Mouse (Mus musculus): ENCODE results near the gene Plekho2. TPM values are rescaled to one million over a fixed set of nuclear protein-coding genes. Genes with fewer than 3 reads are reported as not detected.

Plekho2 gene
- polyA plus RNA-seq, 1 experiment, result 15.3 TPM

DNA sequence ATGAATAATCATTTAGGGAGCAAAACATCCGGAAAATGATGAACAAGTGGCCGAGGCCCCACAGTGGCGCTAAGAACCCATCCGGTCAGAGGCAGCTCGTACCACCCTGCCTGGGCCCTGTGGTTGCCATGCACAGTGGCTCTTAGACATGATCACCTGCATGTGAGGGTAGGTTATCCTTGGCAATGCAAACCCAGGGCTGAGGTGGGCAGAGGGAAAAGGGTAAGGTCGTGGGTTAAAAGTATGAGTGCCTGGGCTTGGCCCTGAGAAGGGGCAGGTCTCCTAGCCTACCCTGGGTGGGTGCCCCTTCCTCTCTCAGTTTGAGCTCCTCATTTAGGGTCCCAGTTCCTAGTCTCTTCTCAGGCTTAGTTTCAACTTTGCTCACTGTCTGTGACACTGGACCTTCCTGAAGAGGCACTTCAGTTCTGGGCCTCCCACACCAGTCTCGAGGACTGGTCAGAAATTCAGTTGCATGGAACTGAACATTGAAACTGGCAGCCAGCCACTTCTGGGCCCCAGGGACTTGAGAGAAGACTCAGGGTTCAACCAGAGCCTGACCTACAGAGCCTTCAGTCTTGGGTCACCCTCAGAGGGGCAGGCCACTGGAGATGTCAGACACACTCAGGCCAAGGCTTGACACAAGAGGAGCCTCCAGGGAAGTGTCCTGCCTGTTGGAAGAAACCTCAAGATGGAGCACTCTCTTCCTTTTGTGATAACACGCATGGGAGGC, 41.8 kb downstream of the Plekho2 start:
- TF ChIP-seq CTCF (IDR thresholded peaks at IDR 0.05; ENCODE audit: extremely low read depth, insufficient read depth, low read length) (no peak), POLR2A (IDR thresholded peaks at IDR 0.05; ENCODE audit: extremely low read depth, insufficient read depth, low read length) (no peak)

DNA sequence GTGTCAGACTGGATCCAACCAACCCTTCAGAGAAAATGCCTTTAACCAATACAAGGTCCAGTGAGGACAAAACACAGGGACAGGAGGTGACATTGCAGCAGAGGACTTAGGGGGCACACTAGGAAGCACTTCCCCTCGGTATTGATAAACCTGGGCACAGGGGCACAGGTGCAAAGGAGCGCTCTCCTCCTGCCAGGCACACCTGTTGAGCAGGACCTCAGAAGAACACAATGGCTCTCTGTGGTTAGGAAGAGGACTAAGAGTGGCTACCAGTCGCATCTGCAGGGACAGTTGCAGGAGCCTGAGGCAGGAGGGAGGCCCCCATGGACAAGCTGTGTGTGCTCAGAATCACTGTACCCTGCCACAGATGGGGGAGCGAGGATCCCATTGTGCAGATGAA, 43.3 kb downstream of the Plekho2 start:
- H3K4me3 ChIP-seq (ENCODE audit: insufficient read depth, low read length), result no peak overlapping the region
- no peaks in the 10 kb centered on the region for H3K4me1 ChIP-seq (ENCODE audit: control insufficient read depth, insufficient read depth, low read length)
- H3K27ac ChIP-seq (ENCODE audit: insufficient read depth, low read length), result no peak overlapping the region
- no peak for TF ChIP-seq CTCF (IDR thresholded peaks at IDR 0.05; ENCODE audit: extremely low read depth, insufficient read depth, low read length)
- no peak for TF ChIP-seq POLR2A (IDR thresholded peaks at IDR 0.05; ENCODE audit: extremely low read depth, insufficient read depth, low read length)

More for the DNA sequence above, 41.8 kb downstream of the Plekho2 start:
- H3K27ac ChIP-seq (ENCODE audit: insufficient read depth, low read length), result no peak overlapping the region
- H3K4me1 ChIP-seq (ENCODE audit: control insufficient read depth, insufficient read depth, low read length), result 0 out of 2 replicates have a peak, but pooled peaks cover 2% of the 10 kb centered on the region
- no peak overlapping the region for H3K4me3 ChIP-seq (ENCODE audit: insufficient read depth, low read length)

DNA sequence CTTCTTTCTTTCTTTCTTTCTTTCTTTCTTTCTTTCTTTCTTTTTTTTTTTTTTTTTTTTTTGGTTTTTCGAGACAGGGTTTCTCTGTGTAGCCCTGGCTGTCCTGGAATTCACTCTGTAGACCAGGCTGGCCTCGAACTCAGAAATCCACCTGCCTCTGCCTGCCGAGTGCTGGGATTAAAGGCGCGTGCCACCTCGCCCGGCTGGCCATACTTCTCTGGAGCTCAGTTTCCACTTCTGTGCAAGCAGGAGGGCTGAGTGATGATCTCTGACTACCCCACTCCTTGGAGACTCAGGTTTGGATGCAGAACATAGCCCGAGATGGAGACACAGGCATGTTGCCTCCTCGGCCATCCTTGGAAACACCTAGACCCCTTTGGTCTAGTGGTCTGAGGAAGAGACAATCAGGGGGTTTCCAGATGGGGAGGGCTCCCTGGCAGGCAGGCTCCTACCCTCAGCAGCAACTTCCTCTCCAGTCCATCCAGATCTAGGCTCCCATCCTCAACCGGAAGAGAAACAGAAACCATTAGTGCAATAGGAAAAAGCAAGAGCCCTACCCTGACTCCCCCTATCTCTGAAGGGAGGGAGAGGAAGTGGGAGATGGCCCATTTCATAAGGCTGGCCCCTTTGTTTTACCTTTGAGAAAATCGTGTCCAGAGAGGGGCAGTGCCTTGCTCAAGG, 43.9 kb downstream of the Plekho2 start:
- TF ChIP-seq CTCF (IDR thresholded peaks at IDR 0.05; ENCODE audit: extremely low read depth, insufficient read depth, low read length) (no peak), POLR2A (IDR thresholded peaks at IDR 0.05; ENCODE audit: extremely low read depth, insufficient read depth, low read length) (no peak)
- no peaks in the 10 kb centered on the region for H3K4me1 ChIP-seq (ENCODE audit: control insufficient read depth, insufficient read depth, low read length)
- no peak overlapping the region for H3K27ac ChIP-seq (ENCODE audit: insufficient read depth, low read length)
- H3K4me3 ChIP-seq (ENCODE audit: insufficient read depth, low read length), result no peak overlapping the region

DNA sequence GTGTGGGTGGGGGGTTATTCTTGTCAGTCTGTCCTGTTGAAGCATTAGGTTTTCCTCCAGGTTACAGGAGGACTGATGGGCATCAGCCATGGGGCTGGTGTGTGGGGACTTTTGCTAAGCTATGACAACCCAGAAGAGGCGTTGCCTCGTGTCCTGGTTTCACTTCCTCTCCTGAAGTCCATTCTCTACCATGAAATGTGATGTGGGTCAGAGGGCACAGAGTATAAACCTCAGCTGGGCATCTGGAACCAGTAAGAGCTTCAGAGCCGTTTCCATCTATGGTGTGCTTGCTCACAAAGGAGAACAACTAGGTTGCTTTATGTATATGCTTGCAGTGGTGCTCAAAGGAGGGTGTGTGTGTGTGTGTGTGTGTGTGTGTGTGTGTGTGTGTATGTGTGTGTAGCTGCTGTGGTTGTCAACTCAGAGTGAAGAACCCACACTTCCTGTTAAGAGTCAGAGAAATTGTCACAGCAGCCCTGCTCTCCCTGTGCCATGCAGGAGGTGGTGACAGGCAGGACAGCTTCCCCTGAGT, 44.6 kb downstream of the Plekho2 start:
- no peaks in the 10 kb centered on the region for H3K4me1 ChIP-seq (ENCODE audit: control insufficient read depth, insufficient read depth, low read length)
- TF ChIP-seq CTCF (IDR thresholded peaks at IDR 0.05; ENCODE audit: extremely low read depth, insufficient read depth, low read length) (no peak), POLR2A (IDR thresholded peaks at IDR 0.05; ENCODE audit: extremely low read depth, insufficient read depth, low read length) (no peak)
- H3K27ac ChIP-seq (ENCODE audit: insufficient read depth, low read length), result no peak overlapping the region
- H3K4me3 ChIP-seq (ENCODE audit: insufficient read depth, low read length), result no peak overlapping the region

DNA sequence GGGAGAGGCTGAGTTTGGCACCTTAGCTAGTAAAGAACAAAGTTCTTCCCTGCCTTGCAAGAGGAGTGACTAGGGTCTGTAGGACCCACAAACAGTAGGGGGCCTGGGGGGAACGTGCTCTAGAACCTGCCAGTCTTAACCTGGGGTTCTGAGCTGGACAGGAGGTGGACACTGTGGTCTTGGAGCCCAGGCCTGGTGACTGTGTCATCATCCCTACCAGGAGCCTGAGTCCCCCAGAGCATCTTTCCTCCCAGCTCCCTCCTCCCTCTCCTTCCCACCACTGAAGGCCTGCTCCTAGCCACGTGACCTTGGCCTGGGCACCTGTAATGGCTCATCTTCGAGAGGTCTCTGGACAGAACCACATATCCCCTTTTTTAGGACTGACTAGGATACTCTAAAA, 45.7 kb downstream of the Plekho2 start:
- H3K4me3 ChIP-seq (ENCODE audit: insufficient read depth, low read length), result no peak overlapping the region
- H3K27ac ChIP-seq (ENCODE audit: insufficient read depth, low read length), result no peak overlapping the region
- no peaks in the 10 kb centered on the region for H3K4me1 ChIP-seq (ENCODE audit: control insufficient read depth, insufficient read depth, low read length)
- TF ChIP-seq POLR2A (IDR thresholded peaks at IDR 0.05; ENCODE audit: extremely low read depth, insufficient read depth, low read length), result no peak
- TF ChIP-seq CTCF (IDR thresholded peaks at IDR 0.05; ENCODE audit: extremely low read depth, insufficient read depth, low read length), result no peak

DNA sequence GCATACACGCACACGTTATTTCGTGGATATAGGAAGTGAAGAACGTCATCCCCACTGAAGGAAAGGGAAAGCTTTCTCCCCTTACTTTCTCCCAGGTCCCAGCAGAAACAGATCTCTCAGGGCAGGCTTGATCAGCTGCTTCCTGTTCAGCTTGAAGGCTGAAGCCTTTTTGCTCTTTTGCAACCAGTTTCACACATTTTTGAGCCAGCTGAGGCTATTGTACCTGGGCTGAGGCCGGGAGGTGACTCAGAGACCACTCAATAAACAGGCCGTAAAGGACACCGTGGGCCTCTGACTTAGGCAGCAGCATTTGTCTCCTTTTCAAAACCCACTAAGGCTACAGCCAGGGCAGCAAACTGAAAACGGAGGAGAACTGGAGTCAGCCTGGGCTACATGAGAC, 46.9 kb downstream of the Plekho2 start:
- no peak overlapping the region for H3K27ac ChIP-seq (ENCODE audit: insufficient read depth, low read length)
- no peak overlapping the region for H3K4me3 ChIP-seq (ENCODE audit: insufficient read depth, low read length)
- TF ChIP-seq POLR2A (IDR thresholded peaks at IDR 0.05; ENCODE audit: extremely low read depth, insufficient read depth, low read length), result no peak
- no peak for TF ChIP-seq CTCF (IDR thresholded peaks at IDR 0.05; ENCODE audit: extremely low read depth, insufficient read depth, low read length)

DNA sequence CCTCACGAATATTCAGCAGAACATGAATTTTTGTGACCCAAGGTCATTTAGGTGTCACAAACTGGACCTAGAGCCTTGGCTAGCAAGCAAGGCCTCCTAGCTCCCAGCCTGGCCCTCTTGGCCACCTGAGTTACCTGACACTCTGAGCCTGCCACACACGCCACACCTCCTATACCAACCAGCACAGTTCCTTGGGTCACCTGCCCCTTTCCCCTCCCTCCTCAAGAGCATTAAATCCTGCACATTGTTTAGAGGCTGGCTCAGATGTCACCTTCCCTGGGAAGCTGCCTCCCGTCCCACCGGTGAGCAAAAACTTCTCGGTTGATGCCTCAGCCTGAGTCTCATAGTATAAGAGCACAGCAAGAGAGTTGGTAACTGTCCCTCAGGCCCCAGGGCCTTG, 48.6 kb downstream of the Plekho2 start:
- Histone ChIP-seq H3K4me1 (ENCODE audit: control insufficient read depth, insufficient read depth, low read length) (no peaks in the 10 kb centered on the region), H3K4me3 (ENCODE audit: insufficient read depth, low read length) (no peak overlapping the region), H3K27ac (ENCODE audit: insufficient read depth, low read length) (no peak overlapping the region)
- TF ChIP-seq CTCF (IDR thresholded peaks at IDR 0.05; ENCODE audit: extremely low read depth, insufficient read depth, low read length) (no peak), POLR2A (IDR thresholded peaks at IDR 0.05; ENCODE audit: extremely low read depth, insufficient read depth, low read length) (no peak)

More for the DNA sequence above, 46.9 kb downstream of the Plekho2 start:
- no peaks in the 10 kb centered on the region for H3K4me1 ChIP-seq (ENCODE audit: control insufficient read depth, insufficient read depth, low read length)

DNA sequence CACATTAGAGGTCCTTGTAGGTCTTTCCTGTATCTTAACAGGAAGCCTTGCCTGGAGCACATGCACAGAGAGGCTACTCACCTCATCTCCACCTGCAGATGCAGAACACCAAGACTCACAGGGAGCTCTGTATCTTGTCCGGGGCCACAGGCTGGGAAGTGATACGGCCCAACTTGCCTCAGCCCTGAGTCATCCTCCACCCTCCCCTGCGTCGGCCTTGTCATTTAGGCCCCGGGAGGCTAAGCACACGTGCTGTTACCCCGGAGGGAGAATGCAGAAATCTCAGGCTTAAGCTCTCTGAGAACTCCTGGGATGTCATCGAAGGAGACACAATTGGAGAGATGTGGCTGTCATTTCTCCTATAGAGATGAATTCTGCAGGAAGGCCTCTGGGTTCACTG, 50.2 kb downstream of the Plekho2 start:
- Histone ChIP-seq H3K4me3 (ENCODE audit: insufficient read depth, low read length) (no peak overlapping the region), H3K27ac (ENCODE audit: insufficient read depth, low read length) (no peak overlapping the region), H3K4me1 (ENCODE audit: control insufficient read depth, insufficient read depth, low read length) (no peaks in the 10 kb centered on the region)
- no peak for TF ChIP-seq CTCF (IDR thresholded peaks at IDR 0.05; ENCODE audit: extremely low read depth, insufficient read depth, low read length)
- TF ChIP-seq POLR2A (IDR thresholded peaks at IDR 0.05; ENCODE audit: extremely low read depth, insufficient read depth, low read length), result no peak

DNA sequence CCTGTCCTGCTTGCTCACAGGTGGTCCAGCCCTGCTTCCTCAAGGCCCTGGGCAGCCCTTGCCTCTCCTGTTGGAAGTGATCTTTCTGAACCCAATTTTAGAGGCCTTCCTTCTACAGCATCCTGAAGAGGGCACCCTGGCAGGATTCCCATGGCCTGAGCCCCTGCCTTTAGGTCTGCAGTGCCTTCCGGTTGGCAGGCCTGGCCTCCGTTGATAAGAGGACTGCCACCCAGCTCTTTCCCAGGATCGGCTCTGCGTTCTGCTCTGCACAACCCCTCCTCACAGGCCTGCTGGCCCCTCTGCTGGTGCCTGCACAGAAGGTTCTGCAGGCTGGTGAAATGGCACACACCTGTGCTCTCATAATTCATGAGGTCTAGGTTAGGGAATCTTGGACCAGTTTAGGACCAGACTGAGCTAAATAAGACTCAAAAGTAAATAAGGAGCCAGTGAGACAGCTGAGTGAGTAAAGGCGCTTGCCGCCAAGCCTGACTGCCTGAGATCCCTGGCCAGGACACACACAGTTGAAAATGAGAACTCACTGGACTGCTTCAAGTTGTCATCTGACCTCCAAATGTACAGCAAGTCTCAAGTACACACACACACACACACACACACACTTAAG, 51.3 kb downstream of the Plekho2 start:
- no peak overlapping the region for H3K4me3 ChIP-seq (ENCODE audit: insufficient read depth, low read length)

More for the DNA sequence above, 51.3 kb downstream of the Plekho2 start:
- H3K4me1 ChIP-seq (ENCODE audit: control insufficient read depth, insufficient read depth, low read length), result no peaks in the 10 kb centered on the region
- TF ChIP-seq POLR2A (IDR thresholded peaks at IDR 0.05; ENCODE audit: extremely low read depth, insufficient read depth, low read length), result no peak
- no peak for TF ChIP-seq CTCF (IDR thresholded peaks at IDR 0.05; ENCODE audit: extremely low read depth, insufficient read depth, low read length)
- H3K27ac ChIP-seq (ENCODE audit: insufficient read depth, low read length), result no peak overlapping the region
